Mouse (Mus musculus) heart, embryonic 12.5 days (tissue): ENCODE results near the gene Slc16a6. TPM values are rescaled to one million over a fixed set of nuclear protein-coding genes. Genes with fewer than 3 reads are reported as not detected.
"Not testable (repeated sequence)": the region's sequence is repeated elsewhere in the genome, so short reads cannot be mapped to it uniquely, and the experiment has no call there.

Source experiments
- ATAC-seq: fragments of 200-750 bp; cut with Nextera tagmentation; 2 replicates; pipeline ENCODE4 v1.8.0; 2017; ENCODE audit warnings: moderate TSS enrichment, moderate library complexity; ENCODE audit not compliant: insufficient number of reproducible peaks, low FRiP score
- H3K27ac ChIP-seq: fragments of 300-500 bp; sonication (generic); 2 replicates; pipeline ENCODE4 v1.5.1; 2016; ENCODE audit warnings: mild to moderate bottlenecking, moderate library complexity; ENCODE audit not compliant: poor library complexity, severe bottlenecking
- H3K27me3 ChIP-seq: fragments of 300-500 bp; sonication (generic); replicated peaks from 2 replicates; pipeline ENCODE4 v1.6.1; 2016; ENCODE audit warnings: mild to moderate bottlenecking, moderate library complexity
- H3K36me3 ChIP-seq: fragments of 300-500 bp; sonication (generic); 2 replicates; pipeline ENCODE4 v1.6.1; 2016; ENCODE audit warnings: mild to moderate bottlenecking, moderate library complexity
- H3K4me1 ChIP-seq: fragments of 300-500 bp; sonication (generic); replicated peaks from 2 replicates; pipeline ENCODE4 v1.6.1; 2016; ENCODE audit warnings: mild to moderate bottlenecking
- H3K4me2 ChIP-seq: fragments of 300-500 bp; sonication (generic); 2 replicates; pipeline ENCODE4 v1.6.1; 2016; ENCODE audit warnings: mild to moderate bottlenecking, moderate library complexity
- H3K4me3 ChIP-seq: fragments of 300-500 bp; sonication (generic); 2 replicates; pipeline ENCODE4 v1.5.1; 2016; ENCODE audit warnings: mild to moderate bottlenecking
- H3K9ac ChIP-seq: fragments of 300-500 bp; sonication (generic); 2 replicates; pipeline ENCODE4 v1.6.1; 2016; ENCODE audit warnings: mild to moderate bottlenecking, moderate library complexity
- H3K9me3 ChIP-seq: fragments of 300-500 bp; sonication (generic); replicated peaks from 2 replicates; pipeline ENCODE4 v1.6.1; 2016; ENCODE audit warnings: mild to moderate bottlenecking, moderate library complexity
- WGBS: fragments of 180-500 bp; shearing (Covaris S2); methylation state at CpG from one replicate; pipeline ENCODE4 v1.1.7; 2016; 5-methylcytosine and 5-hydroxymethylcytosine counted together
- polyA plus RNA-seq: library from polyadenylated mRNA; unstranded; fragments of >200 nt; fragmentation: Nextera tagmentation; extraction: Ambion mirVana; gene quantifications from 2 replicates; pipeline ENCODE4 v1.2.1, GENCODE M21; 2016

The Slc16a6 gene
- polyA plus RNA-seq, 1 experiment from 2014 or later: 11.9 TPM

- WGBS: 83% methylated on average over 6 of the region's 6 CpGs
These were observed 23.8 kb upstream of the Slc16a6 start for GRCm38 (mm10) chr11:109496996-109497714.

GRCm38 (mm10) chr11:109496475-109496993 is 23.1 kb upstream of the Slc16a6 start:
- Histone ChIP-seq H3K9me3 (no peaks in the 10 kb centered on the region), H3K4me2 (no peak overlapping the region), H3K4me3 (no peak overlapping the region), H3K36me3 (no peaks in the 10 kb centered on the region), H3K27me3 (no peaks in the 10 kb centered on the region), H3K27ac (no peak overlapping the region), H3K9ac (no peak overlapping the region), H3K4me1 (peaks cover 17% of the 10 kb centered on the region)
- WGBS: 86% methylated on average over 7 of the region's 7 CpGs
- ATAC-seq: no peak

More at GRCm38 (mm10) chr11:109496996-109497714, 23.8 kb upstream of the Slc16a6 start:
- peaks cover 17% of the 10 kb centered on the region for H3K4me1 ChIP-seq
- no peaks in the 10 kb centered on the region for H3K36me3 ChIP-seq
- H3K4me2 ChIP-seq: no peak overlapping the region
- H3K9ac ChIP-seq: no peak overlapping the region
- no peak overlapping the region for H3K27ac ChIP-seq
- no peaks in the 10 kb centered on the region for H3K27me3 ChIP-seq
- no peaks in the 10 kb centered on the region for H3K9me3 ChIP-seq
- no peak overlapping the region for H3K4me3 ChIP-seq
- no peak for ATAC-seq

DNA sequence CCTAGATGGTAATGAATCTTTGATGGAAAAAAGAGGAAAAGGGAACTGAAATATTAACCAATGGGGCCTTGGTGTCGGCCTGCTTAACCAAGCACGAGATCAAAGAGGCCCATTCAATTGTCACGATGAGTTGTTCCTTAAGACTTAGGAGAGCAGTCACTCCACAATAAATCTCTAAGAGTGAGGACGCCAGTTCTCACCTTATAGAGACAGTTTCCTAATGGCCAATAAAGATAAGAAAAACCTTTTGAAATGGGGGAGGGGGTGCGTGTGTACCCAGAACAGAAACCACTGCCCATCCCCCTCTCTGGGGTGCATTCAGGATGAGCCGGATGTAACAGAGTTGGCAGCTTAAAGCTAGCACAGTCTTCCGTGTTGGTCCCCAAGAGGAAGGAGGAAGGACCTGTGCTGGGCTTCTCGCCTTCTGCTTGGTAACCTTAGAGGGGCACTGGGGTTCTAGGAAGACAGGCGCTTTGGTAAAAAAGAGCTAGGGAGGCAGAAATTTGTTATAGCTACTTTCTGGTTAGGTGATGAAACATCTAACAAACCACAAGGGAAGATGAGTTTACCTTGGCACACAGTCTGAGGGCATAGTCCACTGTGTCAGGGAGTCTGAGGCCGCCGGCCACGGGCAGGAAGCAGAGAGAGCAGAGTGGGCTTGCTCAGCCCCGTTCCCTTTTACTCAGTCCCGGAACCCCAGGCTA is 22.5 kb upstream of the Slc16a6 start:
- Histone ChIP-seq H3K4me3 (no peak overlapping the region), H3K4me2 (peak overlapping the region; percentile 35; the same call in 1 of the 2 replicates), H3K36me3 (no peaks in the 10 kb centered on the region), H3K9me3 (no peaks in the 10 kb centered on the region), H3K27ac (no peak overlapping the region), H3K9ac (no peak overlapping the region), H3K4me1 (peaks cover 17% of the 10 kb centered on the region), H3K27me3 (no peaks in the 10 kb centered on the region)
- WGBS: 54% methylated on average over 14 of the region's 14 CpGs
- ATAC-seq: no peak

- no peak for ATAC-seq
- 44% methylated on average over 24 of the region's 24 CpGs for WGBS
- Histone ChIP-seq H3K4me1 (peaks cover 17% of the 10 kb centered on the region), H3K9ac (no peak overlapping the region), H3K4me3 (no peak overlapping the region), H3K36me3 (no peaks in the 10 kb centered on the region), H3K9me3 (no peaks in the 10 kb centered on the region), H3K4me2 (peak overlapping the region; percentile 35), H3K27ac (no peak overlapping the region), H3K27me3 (no peaks in the 10 kb centered on the region)
These were observed 21.7 kb upstream of the Slc16a6 start for GRCm38 (mm10) chr11:109494890-109495770.

- 51% methylated on average over 8 of the region's 8 CpGs for WGBS
- H3K27ac ChIP-seq, H3K36me3 ChIP-seq, H3K4me3 ChIP-seq, H3K27me3 ChIP-seq, H3K9ac ChIP-seq, H3K9me3 ChIP-seq, ATAC-seq, H3K4me2 ChIP-seq: not testable (repeated sequence)
- peaks cover 17% of the 10 kb centered on the region for H3K4me1 ChIP-seq
These were observed 19.6 kb upstream of the Slc16a6 start for GRCm38 (mm10) chr11:109492847-109493464.

DNA sequence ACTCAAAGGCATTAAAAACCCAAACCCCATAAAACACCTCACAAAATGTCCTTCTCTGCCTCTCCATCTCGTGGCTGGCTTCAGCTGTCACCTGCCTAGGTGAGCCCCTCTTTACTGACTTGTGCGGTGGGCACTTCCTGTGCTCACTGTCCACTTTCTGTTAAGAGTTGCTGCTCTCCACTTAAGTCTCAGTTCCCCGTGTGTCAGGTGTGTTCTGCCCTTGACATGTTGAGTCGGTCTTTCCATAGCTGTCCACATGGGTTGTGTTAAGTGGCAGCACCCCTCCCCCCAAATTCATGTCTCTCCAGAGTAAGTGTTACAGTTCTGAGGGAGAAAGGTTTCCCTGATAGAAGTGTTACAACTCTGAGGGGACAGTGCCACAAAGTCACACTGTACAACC is 18.4 kb upstream of the Slc16a6 start:
- Histone ChIP-seq H3K4me2 (no peak overlapping the region), H3K27me3 (no peaks in the 10 kb centered on the region), H3K9ac (no peak overlapping the region), H3K9me3 (no peaks in the 10 kb centered on the region), H3K4me3 (no peak overlapping the region), H3K36me3 (no peaks in the 10 kb centered on the region), H3K27ac (no peak overlapping the region), H3K4me1 (peaks cover 17% of the 10 kb centered on the region)
- no peak for ATAC-seq
- 64% methylated on average over 4 of the region's 4 CpGs for WGBS

DNA sequence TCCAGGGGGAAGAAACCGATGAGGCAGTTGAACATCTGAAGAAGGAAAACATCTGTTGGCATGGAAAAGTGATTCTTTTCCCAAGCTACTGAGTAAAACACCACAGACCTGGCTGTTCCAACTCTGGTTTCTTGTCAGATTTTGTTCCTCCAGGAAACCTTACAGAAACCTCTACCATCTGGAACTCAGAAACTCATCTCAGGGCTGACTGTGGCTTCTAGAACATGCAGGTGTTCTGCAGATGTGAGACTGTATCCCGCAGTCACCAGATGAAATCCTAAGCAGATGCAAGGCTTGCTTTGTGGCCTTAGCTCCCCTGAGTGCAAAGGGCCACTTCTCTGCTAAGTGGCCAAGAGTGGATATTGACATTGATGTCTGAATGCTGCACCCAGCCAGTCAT is 16.4 kb upstream of the Slc16a6 start:
- no peak overlapping the region for H3K9ac ChIP-seq
- WGBS: 91% methylated on average over 2 of the region's 2 CpGs
- no peaks in the 10 kb centered on the region for H3K9me3 ChIP-seq
- no peak overlapping the region for H3K4me3 ChIP-seq
- H3K4me1 ChIP-seq: peaks cover 2% of the 10 kb centered on the region
- no peak for ATAC-seq
- no peaks in the 10 kb centered on the region for H3K36me3 ChIP-seq
- H3K27me3 ChIP-seq: no peaks in the 10 kb centered on the region
- no peak overlapping the region for H3K4me2 ChIP-seq
- H3K27ac ChIP-seq: no peak overlapping the region

- no peak overlapping the region for H3K4me2 ChIP-seq
- H3K9me3 ChIP-seq: no peaks in the 10 kb centered on the region
- H3K27me3 ChIP-seq: no peaks in the 10 kb centered on the region
- no peaks in the 10 kb centered on the region for H3K36me3 ChIP-seq
- 70% methylated on average over 10 of the region's 10 CpGs for WGBS
- ATAC-seq: no peak
- H3K4me1 ChIP-seq: no peaks in the 10 kb centered on the region; the same call in 1 of the 2 replicates
- H3K4me3 ChIP-seq: no peak overlapping the region
- H3K27ac ChIP-seq: no peak overlapping the region
- H3K9ac ChIP-seq: no peak overlapping the region
These were observed 14.7 kb upstream of the Slc16a6 start for GRCm38 (mm10) chr11:109487991-109488684.

DNA sequence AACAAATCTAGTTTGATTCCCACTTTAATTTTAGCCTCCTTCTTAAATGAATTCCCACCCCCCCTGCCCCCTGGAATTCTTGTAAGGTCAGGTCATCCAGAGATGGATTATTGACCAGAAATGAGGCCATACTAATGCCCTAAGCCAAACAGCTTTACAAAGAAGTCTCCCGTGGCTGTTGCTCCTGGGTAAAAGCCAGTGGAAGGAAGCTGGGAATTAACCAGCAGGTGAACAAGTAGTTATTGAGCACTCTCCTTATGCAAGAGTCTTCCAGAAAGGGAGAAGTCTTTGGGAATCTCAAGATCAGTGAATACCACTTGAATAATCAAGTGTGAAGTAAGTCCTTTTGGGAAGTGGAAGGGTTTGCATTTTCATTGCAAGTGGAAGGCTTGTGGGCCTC is 13.7 kb upstream of the Slc16a6 start:
- Histone ChIP-seq H3K4me1 (no peaks in the 10 kb centered on the region), H3K9ac (no peak overlapping the region), H3K27ac (no peak overlapping the region), H3K4me2 (no peak overlapping the region), H3K36me3 (no peaks in the 10 kb centered on the region), H3K4me3 (no peak overlapping the region), H3K9me3 (no peaks in the 10 kb centered on the region), H3K27me3 (no peaks in the 10 kb centered on the region)
- WGBS: 58% methylated on average over 1 of the region's 1 CpGs
- no peak for ATAC-seq

GRCm38 (mm10) chr11:109485398-109486045 is 12.1 kb upstream of the Slc16a6 start:
- Histone ChIP-seq H3K4me1 (no peaks in the 10 kb centered on the region), H3K27me3 (no peaks in the 10 kb centered on the region), H3K9me3 (no peaks in the 10 kb centered on the region), H3K9ac (no peak overlapping the region), H3K4me3 (no peak overlapping the region), H3K4me2 (no peak overlapping the region), H3K36me3 (no peaks in the 10 kb centered on the region), H3K27ac (no peak overlapping the region)
- no peak for ATAC-seq
- WGBS: 85% methylated on average over 15 of the region's 15 CpGs
